Mouse (Mus musculus): Measurements from ENCODE around the gene Nsmce3. TPM values are rescaled to one million over a fixed set of nuclear protein-coding genes. Genes with fewer than 3 reads are reported as not detected.

Nsmce3 gene
- polyA plus RNA-seq, 1 experiment from 2014 or later: 10.4 TPM

- WGBS: 38% methylated on average over 11 of the region's 11 CpGs
These were observed 469 bp upstream of the Nsmce3 start for GRCm38 (mm10) chr7:64873266-64873665.

GRCm38 (mm10) chr7:64871987-64872742 lies 632 bp downstream of the Nsmce3 start:
- H3K4me3 ChIP-seq (ENCODE audit: low read length): peak overlapping the region; percentile 97
- H3K4me2 ChIP-seq (ENCODE audit: low read depth, low read length): peak overlapping the region; percentile 93
- peak overlapping the region; percentile 95 for H3K27ac ChIP-seq (ENCODE audit: low read length)
- peak overlapping the region; percentile 98 for H3K9ac ChIP-seq (ENCODE audit: low read length)
- no peaks in the 10 kb centered on the region for H3K27me3 ChIP-seq (ENCODE audit: control insufficient read depth, insufficient read depth, low read depth, low read length)
- under 1% methylated on average over 33 of the region's 33 CpGs for WGBS
- H3K36me3 ChIP-seq (ENCODE audit: control insufficient read depth, insufficient read depth, low read length): no peaks in the 10 kb centered on the region; the same call in 1 of the 2 replicates
- no peak for ATAC-seq (ENCODE audit: low read depth)
- no peaks in the 10 kb centered on the region for H3K9me3 ChIP-seq (ENCODE audit: control insufficient read depth, low read length)
- peaks cover 8% of the 10 kb centered on the region for H3K4me1 ChIP-seq (replicated peaks; ENCODE audit: control insufficient read depth, insufficient read depth, low read length)

More at GRCm38 (mm10) chr7:64873266-64873665, 469 bp upstream of the Nsmce3 start:
- no peaks in the 10 kb centered on the region for H3K27me3 ChIP-seq (ENCODE audit: control insufficient read depth, insufficient read depth, low read depth, low read length)
- H3K4me3 ChIP-seq (ENCODE audit: low read length): peak overlapping the region; percentile 97
- H3K4me2 ChIP-seq (ENCODE audit: low read depth, low read length): peak overlapping the region; percentile 93
- peaks cover 8% of the 10 kb centered on the region for H3K4me1 ChIP-seq (replicated peaks; ENCODE audit: control insufficient read depth, insufficient read depth, low read length)
- H3K9me3 ChIP-seq (ENCODE audit: control insufficient read depth, low read length): no peaks in the 10 kb centered on the region
- peak overlapping the region; percentile 58 for H3K9ac ChIP-seq (ENCODE audit: low read length)
- ATAC-seq (ENCODE audit: low read depth): peak; percentile 21
- no peaks in the 10 kb centered on the region; the same call in 1 of the 2 replicates for H3K36me3 ChIP-seq (ENCODE audit: control insufficient read depth, insufficient read depth, low read length)
- H3K27ac ChIP-seq (ENCODE audit: low read length): peak overlapping the region; percentile 41

- Histone ChIP-seq H3K9me3 (ENCODE audit: control insufficient read depth, low read length) (no peaks in the 10 kb centered on the region), H3K4me3 (ENCODE audit: low read length) (no peak overlapping the region), H3K4me1 (replicated peaks; ENCODE audit: control insufficient read depth, insufficient read depth, low read length) (peaks cover 8% of the 10 kb centered on the region), H3K27me3 (ENCODE audit: control insufficient read depth, insufficient read depth, low read depth, low read length) (no peaks in the 10 kb centered on the region), H3K27ac (ENCODE audit: low read length) (no peak overlapping the region), H3K4me2 (ENCODE audit: low read depth, low read length) (no peak overlapping the region), H3K9ac (ENCODE audit: low read length) (no peak overlapping the region), H3K36me3 (ENCODE audit: control insufficient read depth, insufficient read depth, low read length) (no peaks in the 10 kb centered on the region; the same call in 1 of the 2 replicates)
- no peak for ATAC-seq (ENCODE audit: low read depth)
- 79% methylated on average over 6 of the region's 6 CpGs for WGBS
These were observed 3.2 kb downstream of the Nsmce3 start for GRCm38 (mm10) chr7:64869549-64870065.

GRCm38 (mm10) chr7:64863538-64863937 lies 9.3 kb downstream of the Nsmce3 start:
- Histone ChIP-seq H3K27me3 (ENCODE audit: control insufficient read depth, insufficient read depth, low read depth, low read length) (no peaks in the 10 kb centered on the region), H3K9me3 (ENCODE audit: control insufficient read depth, low read length) (no peaks in the 10 kb centered on the region), H3K27ac (ENCODE audit: low read length) (no peak overlapping the region), H3K4me3 (ENCODE audit: low read length) (no peak overlapping the region), H3K9ac (ENCODE audit: low read length) (no peak overlapping the region), H3K4me2 (ENCODE audit: low read depth, low read length) (no peak overlapping the region), H3K36me3 (ENCODE audit: control insufficient read depth, insufficient read depth, low read length) (no peaks in the 10 kb centered on the region), H3K4me1 (replicated peaks; ENCODE audit: control insufficient read depth, insufficient read depth, low read length) (no peaks in the 10 kb centered on the region)
- WGBS: 76% methylated on average over 3 of the region's 3 CpGs
- no peak for ATAC-seq (ENCODE audit: low read depth)

GRCm38 (mm10) chr7:64862978-64863377 lies 9.8 kb downstream of the Nsmce3 start:
- Histone ChIP-seq H3K9ac (ENCODE audit: low read length) (no peak overlapping the region), H3K4me1 (replicated peaks; ENCODE audit: control insufficient read depth, insufficient read depth, low read length) (no peaks in the 10 kb centered on the region), H3K4me2 (ENCODE audit: low read depth, low read length) (no peak overlapping the region), H3K4me3 (ENCODE audit: low read length) (no peak overlapping the region), H3K9me3 (ENCODE audit: control insufficient read depth, low read length) (no peaks in the 10 kb centered on the region), H3K27ac (ENCODE audit: low read length) (no peak overlapping the region), H3K36me3 (ENCODE audit: control insufficient read depth, insufficient read depth, low read length) (no peaks in the 10 kb centered on the region), H3K27me3 (ENCODE audit: control insufficient read depth, insufficient read depth, low read depth, low read length) (no peaks in the 10 kb centered on the region)
- ATAC-seq (ENCODE audit: low read depth): no peak
- WGBS: 82% methylated on average over 3 of the region's 3 CpGs

- Histone ChIP-seq H3K4me2 (ENCODE audit: low read depth, low read length) (no peak overlapping the region), H3K27me3 (ENCODE audit: control insufficient read depth, insufficient read depth, low read depth, low read length) (no peaks in the 10 kb centered on the region), H3K4me1 (replicated peaks; ENCODE audit: control insufficient read depth, insufficient read depth, low read length) (no peaks in the 10 kb centered on the region), H3K9ac (ENCODE audit: low read length) (no peak overlapping the region), H3K27ac (ENCODE audit: low read length) (no peak overlapping the region), H3K4me3 (ENCODE audit: low read length) (no peak overlapping the region), H3K9me3 (ENCODE audit: control insufficient read depth, low read length) (no peaks in the 10 kb centered on the region), H3K36me3 (ENCODE audit: control insufficient read depth, insufficient read depth, low read length) (no peaks in the 10 kb centered on the region)
- 75% methylated on average over 12 of the region's 12 CpGs for WGBS
- no peak for ATAC-seq (ENCODE audit: low read depth)
These were observed 16.2 kb downstream of the Nsmce3 start for GRCm38 (mm10) chr7:64856526-64857082.

GRCm38 (mm10) chr7:64855976-64856375 lies 16.8 kb downstream of the Nsmce3 start:
- Histone ChIP-seq H3K27ac (ENCODE audit: low read length) (no peak overlapping the region), H3K9me3 (ENCODE audit: control insufficient read depth, low read length) (no peaks in the 10 kb centered on the region), H3K4me1 (replicated peaks; ENCODE audit: control insufficient read depth, insufficient read depth, low read length) (no peaks in the 10 kb centered on the region), H3K9ac (ENCODE audit: low read length) (no peak overlapping the region), H3K27me3 (ENCODE audit: control insufficient read depth, insufficient read depth, low read depth, low read length) (no peaks in the 10 kb centered on the region), H3K36me3 (ENCODE audit: control insufficient read depth, insufficient read depth, low read length) (no peaks in the 10 kb centered on the region), H3K4me3 (ENCODE audit: low read length) (no peak overlapping the region), H3K4me2 (ENCODE audit: low read depth, low read length) (no peak overlapping the region)
- ATAC-seq (ENCODE audit: low read depth): no peak
- 62% methylated on average over 15 of the region's 15 CpGs for WGBS

GRCm38 (mm10) chr7:64855389-64855927 lies 17.3 kb downstream of the Nsmce3 start:
- H3K4me2 ChIP-seq (ENCODE audit: low read depth, low read length): no peak overlapping the region
- no peaks in the 10 kb centered on the region for H3K27me3 ChIP-seq (ENCODE audit: control insufficient read depth, insufficient read depth, low read depth, low read length)
- H3K9ac ChIP-seq (ENCODE audit: low read length): no peak overlapping the region
- 83% methylated on average over 5 of the region's 10 CpGs for WGBS
- no peaks in the 10 kb centered on the region for H3K9me3 ChIP-seq (ENCODE audit: control insufficient read depth, low read length)
- H3K27ac ChIP-seq (ENCODE audit: low read length): no peak overlapping the region
- H3K4me3 ChIP-seq (ENCODE audit: low read length): no peak overlapping the region
- ATAC-seq (ENCODE audit: low read depth): no peak
- no peaks in the 10 kb centered on the region for H3K4me1 ChIP-seq (replicated peaks; ENCODE audit: control insufficient read depth, insufficient read depth, low read length)
- no peaks in the 10 kb centered on the region for H3K36me3 ChIP-seq (ENCODE audit: control insufficient read depth, insufficient read depth, low read length)

GRCm38 (mm10) chr7:64850791-64851190 lies 22.0 kb downstream of the Nsmce3 start:
- Histone ChIP-seq H3K9me3 (ENCODE audit: control insufficient read depth, low read length) (no peaks in the 10 kb centered on the region), H3K9ac (ENCODE audit: low read length) (no peak overlapping the region), H3K4me3 (ENCODE audit: low read length) (no peak overlapping the region), H3K36me3 (ENCODE audit: control insufficient read depth, insufficient read depth, low read length) (no peaks in the 10 kb centered on the region), H3K27ac (ENCODE audit: low read length) (no peak overlapping the region), H3K4me2 (ENCODE audit: low read depth, low read length) (no peak overlapping the region), H3K27me3 (ENCODE audit: control insufficient read depth, insufficient read depth, low read depth, low read length) (no peaks in the 10 kb centered on the region), H3K4me1 (replicated peaks; ENCODE audit: control insufficient read depth, insufficient read depth, low read length) (no peaks in the 10 kb centered on the region)
- no peak for ATAC-seq (ENCODE audit: low read depth)
- 17% methylated on average over 3 of the region's 3 CpGs for WGBS
